Mouse (Mus musculus): ENCODE measurements at regions not wholly inside any gene's neighbourhood (a gene's known extent, or its start where the extent isn't known, plus 50 kb on each side); places are given as distances from the start of the nearest gene placed in this dataset.

DNA sequence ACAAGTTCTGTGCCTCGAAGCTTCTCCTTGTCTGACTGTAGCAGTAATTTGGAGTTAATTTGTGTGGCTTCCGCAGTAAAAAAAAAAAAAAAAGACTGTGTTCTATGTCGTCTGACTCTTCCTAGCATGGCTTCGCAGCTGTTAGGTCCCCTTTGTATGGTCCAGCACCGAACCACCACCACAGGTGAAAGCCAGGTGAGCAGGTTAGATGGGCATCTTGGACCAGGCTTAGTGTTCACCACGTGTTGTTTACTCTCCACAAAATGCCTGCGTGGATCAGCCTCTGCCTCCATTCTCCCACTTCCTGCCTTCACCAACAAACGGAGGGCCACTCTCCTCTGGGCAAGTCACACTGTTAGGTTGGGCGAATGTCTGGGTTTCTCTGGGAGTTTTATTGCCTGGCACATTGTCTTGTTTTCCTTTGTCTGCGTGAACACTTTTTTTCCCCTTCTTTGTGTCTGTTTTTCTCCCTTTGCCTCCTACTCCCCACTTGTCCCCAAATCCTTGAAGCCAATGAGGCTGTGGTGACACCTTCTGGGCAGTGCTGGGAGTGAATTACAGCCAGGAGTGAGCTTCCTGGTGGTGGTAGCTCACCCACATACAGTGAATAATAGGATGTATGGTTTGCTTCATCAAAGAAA is 308.1 kb upstream of the Pmfbp1 start:
- TF ChIP-seq CTCF (IDR thresholded peaks at IDR 0.05; ENCODE audit: control insufficient read depth, insufficient read depth, insufficient replicate concordance, low read depth, low read length) (peak; percentile 38; the same call in 1 of the 2 replicates), POLR2A (IDR thresholded peaks at IDR 0.05; ENCODE audit: control insufficient read depth, low read depth, low read length) (no peak)
